Mouse (Mus musculus) testis, postnatal 10 days (tissue): ENCODE results near the gene Cmtm6.

Experiments
- DNase-seq: peaks from one replicate; pipeline ENCODE4 v3.0.0; 2021; ENCODE audit warnings: low spot score

Gene Cmtm6

GRCm38 (mm10) chr9:114797329-114798004 lies 66.6 kb downstream of the Cmtm6 start:
- DNase-seq, result peak; percentile 89

DNA sequence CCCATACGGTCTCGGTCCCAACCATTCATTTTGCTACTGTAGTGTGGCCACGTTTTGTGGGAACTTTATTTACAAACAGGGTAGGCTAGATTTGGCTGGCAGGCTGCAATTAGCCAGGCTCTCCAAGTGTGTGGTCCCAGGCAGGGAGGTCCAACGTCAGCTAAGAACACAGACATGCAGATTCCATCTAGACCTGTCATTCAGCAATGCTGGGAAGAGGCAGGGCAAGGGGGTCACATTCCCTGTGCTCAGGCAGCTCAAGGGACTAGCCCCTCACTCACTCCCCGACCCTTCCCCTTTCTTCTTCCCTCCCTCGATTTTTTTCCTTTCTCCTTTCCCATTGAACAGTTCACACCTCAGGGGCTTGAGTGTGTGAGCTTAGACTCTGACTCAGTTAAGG lies 67.9 kb downstream of the Cmtm6 start:
- no peak for DNase-seq
